Mouse (Mus musculus): ENCODE data around the gene Lcn5. TPM values are rescaled to one million over a fixed set of nuclear protein-coding genes. Genes with fewer than 3 reads are reported as not detected.
A peak's percentile ranks its signal among the peaks of the same experiment; 100 is the strongest.
"Not testable (repeated sequence)": the region's sequence is repeated elsewhere in the genome, so short reads cannot be mapped to it uniquely, and the experiment has no call there.

The Lcn5 gene
- polyA plus RNA-seq, 2 experiments from 2014 or later, result not detected

GRCm38 (mm10) chr2:25682426-25682825, 24.7 kb downstream of the Lcn5 start, which contains the start of gene Lcn10:
Gene Lcn10, plus strand, starts transcription at chr2:25682726.
- ATAC-seq, result no peak

GRCm38 (mm10) chr2:25686941-25687340, 29.2 kb downstream of the Lcn5 start:
- ATAC-seq, result no peak

GRCm38 (mm10) chr2:25694605-25695004, 36.9 kb downstream of the Lcn5 start:
- ATAC-seq, result no peak

GRCm38 (mm10) chr2:25696951-25697350, 39.2 kb downstream of the Lcn5 start:
- ATAC-seq, result no peak

GRCm38 (mm10) chr2:25698696-25699095, 40.9 kb downstream of the Lcn5 start:
- ATAC-seq, result no peak

- ATAC-seq, result not testable (repeated sequence)
Measured at GRCm38 (mm10) chr2:25699743-25700142, 42.0 kb downstream of the Lcn5 start, which contains the start of gene Obp2a. Gene Obp2a, plus strand, starts transcription at chr2:25700043.

- no peak for ATAC-seq
Measured at GRCm38 (mm10) chr2:25701001-25701400, 43.2 kb downstream of the Lcn5 start.

GRCm38 (mm10) chr2:25703706-25704105, 46.0 kb downstream of the Lcn5 start:
- no peak for ATAC-seq

GRCm38 (mm10) chr2:25706643-25707481, 49.1 kb downstream of the Lcn5 start, which contains the start of gene Bmyc:
Gene Bmyc, plus strand, starts transcription at chr2:25706739.
- ATAC-seq, result peak; percentile 90

GRCm38 (mm10) chr2:25708121-25708520, 50.4 kb downstream of the Lcn5 start:
- ATAC-seq, result peak; percentile 38

- ATAC-seq, result not testable (repeated sequence)
Measured at GRCm38 (mm10) chr2:25709056-25709455, 51.3 kb downstream of the Lcn5 start.

GRCm38 (mm10) chr2:25709791-25710190, 52.0 kb downstream of the Lcn5 start:
- not testable (repeated sequence) for ATAC-seq

Other genes with a start within 250 kb of the Lcn5 start
- gene Fut7, start 234.7 kb upstream of the Lcn5 start, polyA plus RNA-seq (2017; shearing (Covaris generic)), result 10 to 100 TPM; 13.6 to 13.8 TPM
- gene Abca2, start 229.2 kb upstream of the Lcn5 start, polyA plus RNA-seq (2017; shearing (Covaris generic)), result 10 to 100 TPM; 32.8 to 41.4 TPM
- 1 to 10 TPM; 2.0 to 2.2 TPM for gene Clic3, start 201.1 kb upstream of the Lcn5 start, polyA plus RNA-seq (2017; shearing (Covaris generic))
- gene Paxx, start 196.9 kb upstream of the Lcn5 start, polyA plus RNA-seq (2017; shearing (Covaris generic)), result 10 to 100 TPM; 72.8 to 74.8 TPM
- gene Ptgds, start 187.9 kb upstream of the Lcn5 start, polyA plus RNA-seq (2017; shearing (Covaris generic)), result not detected
- gene Lcn12, start 164.0 kb upstream of the Lcn5 start, polyA plus RNA-seq (2017; shearing (Covaris generic)), result not detected
- 10 to 100 TPM; 51.3 to 71.1 TPM for gene Fbxw5, start 157.2 kb upstream of the Lcn5 start, polyA plus RNA-seq (2017; shearing (Covaris generic))
- 1 to 10 TPM; 3.1 to 3.2 TPM for gene C8g, start 156.2 kb upstream of the Lcn5 start, polyA plus RNA-seq (2017; shearing (Covaris generic))
- 10 to 100 TPM; 60.9 to 67.0 TPM for gene Traf2, start 111.0 kb upstream of the Lcn5 start, polyA plus RNA-seq (2017; shearing (Covaris generic))
- 100 to 1,000 TPM; 290 to 402 TPM for gene Edf1, start 100.1 kb upstream of the Lcn5 start, polyA plus RNA-seq (2017; shearing (Covaris generic))
- under 1 TPM; 0.40 to 0.91 TPM for gene Mamdc4, start 83.1 kb upstream of the Lcn5 start, polyA plus RNA-seq (2017; shearing (Covaris generic))
- gene Phpt1, start 82.7 kb upstream of the Lcn5 start, polyA plus RNA-seq (2017; shearing (Covaris generic)), result 10 to 100 TPM; 55.3 to 61.6 TPM
- under 1 TPM in 1 of 2 experiments, not detected in 1; 0.07 TPM for gene Ajm1, start 76.2 kb upstream of the Lcn5 start, polyA plus RNA-seq (2017; shearing (Covaris generic))
- 10 to 100 TPM; 16.1 to 19.8 TPM for gene Rabl6, start 49.4 kb upstream of the Lcn5 start, polyA plus RNA-seq (2017; shearing (Covaris generic))
- gene Ccdc183, start 40.3 kb upstream of the Lcn5 start, polyA plus RNA-seq (2017; shearing (Covaris generic)), result not detected
- gene Tmem141, start 35.9 kb upstream of the Lcn5 start, polyA plus RNA-seq (2017; shearing (Covaris generic)), result 1 to 10 TPM in 1 of 2 experiments, not detected in 1; 1.8 TPM
- gene Fcna, start 29.9 kb upstream of the Lcn5 start, polyA plus RNA-seq (2017; shearing (Covaris generic)), result 1 to 10 TPM in 1 of 2 experiments, under 1 TPM in 1; 0.83 to 1.7 TPM
- not detected for gene Lcn8, start 4.8 kb upstream of the Lcn5 start, polyA plus RNA-seq (2017; shearing (Covaris generic))
- not detected for gene Lcn6, start 18.8 kb downstream of the Lcn5 start, polyA plus RNA-seq (2017; shearing (Covaris generic))
- not detected for gene Lcn10, start 24.8 kb downstream of the Lcn5 start, polyA plus RNA-seq (2017; shearing (Covaris generic))
- not detected for gene Obp2a, start 42.1 kb downstream of the Lcn5 start, polyA plus RNA-seq (2017; shearing (Covaris generic))
- 10 to 100 TPM; 61.8 to 76.5 TPM for gene Bmyc, start 48.8 kb downstream of the Lcn5 start, polyA plus RNA-seq (2017; shearing (Covaris generic))
- not detected for gene Obp2b, start 79.1 kb downstream of the Lcn5 start, polyA plus RNA-seq (2017; shearing (Covaris generic))
- not detected for gene Lcn3, start 107.6 kb downstream of the Lcn5 start, polyA plus RNA-seq (2017; shearing (Covaris generic))
- gene Lcn11, start 119.1 kb downstream of the Lcn5 start, polyA plus RNA-seq (2017; shearing (Covaris generic)), result not detected
- not detected for gene Gm13539, start 124.3 kb downstream of the Lcn5 start, polyA plus RNA-seq (2017; shearing (Covaris generic))
- gene Glt6d1, start 157.9 kb downstream of the Lcn5 start, polyA plus RNA-seq (2017; shearing (Covaris generic)), result not detected
- gene Lcn9, start 165.2 kb downstream of the Lcn5 start, polyA plus RNA-seq (2017; shearing (Covaris generic)), result not detected
- under 1 TPM in 1 of 2 experiments, not detected in 1; 0.38 TPM for gene Sohlh1, start 189.3 kb downstream of the Lcn5 start, polyA plus RNA-seq (2017; shearing (Covaris generic))
- under 1 TPM in 1 of 2 experiments, not detected in 1; 0.34 TPM for gene Kcnt1, start 205.8 kb downstream of the Lcn5 start, polyA plus RNA-seq (2017; shearing (Covaris generic))

Data from activated CD4-positive, CD25-positive, alpha-beta regulatory T cell, adult 4 months (primary cell).